Mouse (Mus musculus) retina, adult 2 months (tissue): ENCODE results near the gene Slc30a3.

Experiments
- DNase-seq: peaks from one replicate; pipeline ENCODE4 v3.0.0-alpha.2; 2012; ENCODE audit warnings: low read depth, low spot score

Gene Slc30a3

GRCm38 (mm10) chr5:31108000-31108490, at the start of gene Slc30a3:
TSS of gene Slc30a3 (minus strand) at chr5:31108237.
- DNase-seq: no peak

DNA sequence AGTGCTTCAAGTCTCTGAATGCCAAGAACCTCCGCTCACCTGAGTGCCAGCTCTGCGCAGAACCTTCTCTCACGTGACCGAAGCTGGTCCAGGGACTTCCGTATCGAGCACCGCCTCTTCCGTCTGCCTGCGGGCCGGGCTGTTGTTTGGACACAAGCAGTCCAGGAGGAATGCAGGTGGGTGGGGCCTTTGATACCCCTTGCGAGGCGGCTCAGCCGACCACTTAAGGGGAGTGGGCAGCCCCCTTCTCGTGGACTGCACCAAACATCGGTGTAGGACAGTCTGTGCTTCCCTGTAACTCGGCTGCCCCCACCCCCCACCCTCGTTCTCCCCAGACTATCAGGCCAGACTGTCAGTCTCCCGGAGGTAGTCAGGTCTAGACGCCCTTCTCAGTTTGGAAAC, 46.1 kb upstream of the Slc30a3 start, which contains the start of gene Mpv17:
Gene Mpv17, minus strand, starts transcription at position 100 of the 402 bp plus-strand sequence.
- DNase-seq: peak; percentile 60

DNA sequence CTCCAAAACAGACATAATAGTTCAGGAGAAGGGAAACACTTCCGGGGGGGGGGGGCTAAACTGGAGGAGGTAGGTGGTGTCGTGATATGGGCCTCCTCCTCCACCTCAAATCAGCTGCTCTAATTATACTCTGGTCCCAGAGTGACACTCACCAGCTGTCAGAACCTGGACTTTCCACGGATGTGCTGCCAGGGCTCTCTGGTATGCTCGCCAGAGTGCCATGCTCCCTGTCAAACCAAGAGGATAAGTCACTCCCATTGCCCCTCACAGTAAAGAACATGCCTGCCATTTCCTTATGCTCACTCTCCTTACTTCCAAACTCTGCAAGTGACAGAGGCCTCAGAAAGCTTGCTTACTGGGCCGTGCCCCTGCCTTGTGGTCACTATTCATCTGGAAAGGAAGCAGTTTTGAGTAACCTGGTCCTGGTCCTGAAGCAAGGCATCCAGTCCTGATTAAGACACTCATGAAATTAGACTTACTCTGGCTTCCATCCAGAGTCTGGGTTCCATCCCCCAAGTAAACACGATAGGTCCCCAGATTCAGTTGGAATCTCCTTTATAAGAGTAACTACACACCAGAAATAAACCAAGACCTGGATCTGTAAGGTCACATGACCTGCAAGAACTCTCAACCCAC, 45.6 kb upstream of the Slc30a3 start:
- no peak for DNase-seq

DNA sequence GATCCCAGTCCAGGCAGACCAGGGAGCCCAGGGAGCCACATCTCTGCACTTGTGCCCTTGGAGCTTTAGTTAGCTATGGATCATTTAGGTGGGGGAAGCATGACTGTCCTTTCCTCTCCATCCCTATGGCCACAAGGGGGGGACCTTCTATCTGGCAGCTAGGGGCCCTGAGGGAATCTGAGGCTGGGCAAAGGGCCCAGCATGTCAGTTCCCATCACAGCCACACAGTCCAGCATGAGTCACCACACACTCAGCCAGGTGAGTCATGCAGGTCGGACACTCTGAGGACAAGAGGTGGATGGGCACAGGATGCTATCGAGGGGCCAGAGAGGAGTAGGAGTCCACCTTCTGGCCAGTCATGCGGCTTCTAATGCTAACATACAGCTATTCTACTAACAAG, 43.7 kb upstream of the Slc30a3 start:
- DNase-seq: no peak

DNA sequence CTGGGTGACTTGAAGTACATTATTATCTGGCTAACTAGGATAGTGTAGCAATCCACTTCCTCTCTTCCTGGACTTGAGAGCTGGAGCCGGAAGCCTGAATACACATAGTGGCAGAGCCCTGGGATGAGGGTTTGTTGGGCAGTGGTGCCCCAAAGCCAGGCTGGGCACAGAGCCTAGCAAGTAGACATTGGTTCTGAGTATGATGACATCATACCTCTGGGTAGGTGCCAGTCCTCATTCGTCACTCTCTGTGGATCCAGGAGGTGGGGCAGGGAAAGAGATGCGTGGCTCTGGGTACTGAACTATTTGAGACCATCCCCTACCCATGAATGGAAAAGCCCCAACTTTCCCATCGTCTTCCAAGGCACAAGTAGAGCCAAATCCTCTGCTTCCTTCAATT, 41.7 kb upstream of the Slc30a3 start:
- DNase-seq: no peak

- no peak for DNase-seq
Measured at GRCm38 (mm10) chr5:31138968-31139425, 31.0 kb upstream of the Slc30a3 start.

- DNase-seq: no peak
Measured at GRCm38 (mm10) chr5:31138241-31138967, 30.4 kb upstream of the Slc30a3 start, which contains the start of gene Ucn. TSS of gene Ucn (minus strand) at chr5:31138829.

- no peak for DNase-seq
Measured at GRCm38 (mm10) chr5:31137658-31138057, 29.6 kb upstream of the Slc30a3 start.

GRCm38 (mm10) chr5:31136730-31137424, 28.8 kb upstream of the Slc30a3 start:
- no peak for DNase-seq

- no peak for DNase-seq
Measured at GRCm38 (mm10) chr5:31126050-31126449, 18.0 kb upstream of the Slc30a3 start.

- DNase-seq: no peak
Measured at GRCm38 (mm10) chr5:31123481-31123880, 15.4 kb upstream of the Slc30a3 start.

DNA sequence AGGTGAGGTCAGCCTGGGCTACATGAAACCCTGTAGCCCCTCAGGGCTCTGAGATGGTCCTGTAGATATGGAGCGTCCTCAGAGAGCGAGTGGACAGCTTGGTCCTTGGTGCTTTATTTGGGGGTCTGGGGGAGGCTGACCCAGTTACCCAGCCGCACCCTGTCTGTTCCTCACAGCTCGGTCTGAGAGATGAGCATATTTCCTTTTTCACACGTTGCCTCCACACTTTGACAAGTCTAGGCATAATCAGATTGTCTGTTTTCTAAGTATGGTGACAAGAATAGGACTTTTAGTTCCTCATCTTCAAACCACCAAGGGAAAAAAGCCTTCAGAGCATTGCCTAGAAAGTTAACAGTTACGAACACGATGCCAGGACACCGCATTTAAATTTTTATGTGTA, 13.1 kb upstream of the Slc30a3 start:
- no peak for DNase-seq

- no peak for DNase-seq
Measured at GRCm38 (mm10) chr5:31116912-31117311, 8.9 kb upstream of the Slc30a3 start.

- DNase-seq: no peak
Measured at GRCm38 (mm10) chr5:31116354-31116753, 8.3 kb upstream of the Slc30a3 start, which contains the start of gene Trim54. TSS of gene Trim54 (plus strand) at chr5:31116712.

DNA sequence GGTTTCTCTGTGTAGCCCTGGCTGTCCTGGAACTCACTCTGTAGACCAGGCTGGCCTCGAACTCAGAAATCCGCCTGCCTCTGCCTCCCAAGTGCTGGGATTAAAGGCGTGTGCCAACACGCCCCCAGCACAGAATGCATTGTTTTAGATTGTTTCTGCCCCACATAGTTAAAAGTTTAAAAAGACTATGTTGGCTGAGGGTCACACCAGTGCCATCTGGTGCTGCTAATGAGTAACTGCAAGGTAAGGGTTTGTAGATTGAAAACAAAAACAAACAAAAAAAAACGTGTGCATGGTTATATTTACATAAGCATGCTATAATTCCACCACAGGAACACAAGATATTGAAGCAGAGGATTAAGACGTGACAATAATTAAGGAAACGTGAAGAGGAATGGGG, 2.7 kb upstream of the Slc30a3 start:
- DNase-seq: no peak

DNA sequence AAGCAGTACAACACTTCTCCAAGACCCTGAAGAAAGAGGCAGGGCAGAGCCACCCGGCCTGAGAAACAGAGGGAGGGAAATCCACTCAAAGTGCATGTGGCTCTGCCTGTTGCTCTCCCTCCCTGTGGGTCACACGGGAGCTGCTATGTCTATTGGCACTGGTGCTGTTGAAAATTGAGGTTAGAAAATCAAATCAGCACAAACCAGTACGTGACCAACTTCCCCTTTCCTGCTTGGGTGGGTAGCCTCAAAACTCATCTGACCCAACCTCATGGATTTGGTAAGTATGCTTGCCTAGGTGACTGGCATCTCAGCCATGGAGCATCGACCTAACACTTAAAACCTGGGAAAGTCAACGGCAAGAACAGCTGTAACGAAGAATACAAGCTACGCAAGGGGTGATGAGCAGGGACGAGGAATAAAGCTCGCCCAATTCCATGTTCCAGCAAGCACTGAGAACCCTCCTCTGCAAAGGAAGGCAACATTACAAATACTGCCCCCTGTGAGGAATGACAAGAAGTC, 2.2 kb downstream of the Slc30a3 start, which contains the start of gene Dnajc5g:
Gene Dnajc5g, plus strand, starts transcription at position 472 of the 522 bp plus-strand sequence.
- DNase-seq: no peak

- no peak for DNase-seq
Measured at GRCm38 (mm10) chr5:31095711-31096480, 12.1 kb downstream of the Slc30a3 start.

GRCm38 (mm10) chr5:31094799-31095691, 13.0 kb downstream of the Slc30a3 start:
- no peak for DNase-seq

GRCm38 (mm10) chr5:31094100-31094798, 13.8 kb downstream of the Slc30a3 start:
- DNase-seq: no peak
